Mouse (Mus musculus): ENCODE results near the gene Mapk6. TPM values are rescaled to one million over a fixed set of nuclear protein-coding genes. Genes with fewer than 3 reads are reported as not detected.
"Not testable (repeated sequence)": the region's sequence is repeated elsewhere in the genome, so short reads cannot be mapped to it uniquely, and the experiment has no call there.

Gene Mapk6
- polyA plus RNA-seq (2014; fragmentation: Nextera tagmentation; extraction: Ambion mirVana): 52.3 and 55.6 TPM in 2 replicates

DNA sequence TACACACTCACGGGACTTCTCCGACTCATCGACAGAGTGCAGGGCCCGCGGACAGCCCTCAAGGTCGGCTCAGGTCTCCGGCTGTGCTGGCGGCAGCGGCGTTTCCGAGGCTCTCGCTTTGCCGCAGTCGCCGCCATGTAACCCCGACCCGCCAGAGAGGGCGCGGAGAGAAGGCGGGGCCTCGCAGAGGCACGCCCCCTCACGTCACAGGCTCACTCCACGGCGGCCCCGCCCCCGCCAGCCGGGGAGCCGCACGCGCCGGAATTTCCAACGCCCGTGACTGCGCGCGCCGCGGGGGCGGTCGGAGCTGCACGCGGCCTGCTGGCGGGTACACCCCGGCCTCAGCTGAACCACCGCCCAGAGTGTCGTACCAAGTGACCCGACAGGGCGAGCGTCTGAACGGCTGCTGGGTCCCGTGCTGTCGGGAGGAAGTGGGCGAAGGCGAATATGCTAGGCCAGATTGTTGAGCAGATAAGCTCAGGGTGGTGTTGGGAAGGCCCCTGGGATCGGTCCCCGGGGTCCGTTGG, at the start of gene Mapk6:
Gene Mapk6 (minus strand): TSS at position 154 of the 527 bp plus-strand sequence.
- Histone ChIP-seq H3K9ac (ENCODE audit: low read length) (peak within 1 kb of the TSS; percentile 96), H3K27me3 (ENCODE audit: control insufficient read depth, insufficient read depth, low read length) (no peaks in the 10 kb centered on the region), H3K4me2 (ENCODE audit: low read length) (peak within 1 kb of the TSS; percentile 96), H3K4me1 (ENCODE audit: control insufficient read depth in 2 of 2, insufficient read depth in 2 of 2, low read length in 2 of 2) (peaks cover 11 to 38% of the 10 kb centered on the region in 2 experiments), H3K4me3 (ENCODE audit: control insufficient read depth in 1 of 2, insufficient read depth in 1 of 2, low read depth in 1 of 2, low read length in 2 of 2) (peak within 1 kb of the TSS; percentile 83 to 88), H3K36me3 (ENCODE audit: control insufficient read depth, insufficient read depth, low read length) (no peaks in the 10 kb centered on the region), H3K9me3 (ENCODE audit: control insufficient read depth, low read length) (no peaks in the 10 kb centered on the region), H3K27ac (replicated peaks in 1 of 2; ENCODE audit: control insufficient read depth in 1 of 2, insufficient read depth in 1 of 2, low read depth in 2 of 2, low read length in 2 of 2) (peak within 1 kb of the TSS; percentile 96 to 99)
- peak; percentile 90 for ATAC-seq (ENCODE audit: insufficient number of reproducible peaks, insufficient read depth, low FRiP score, low read depth)
- WGBS: under 1% methylated on average over 58 of the region's 58 CpGs

DNA sequence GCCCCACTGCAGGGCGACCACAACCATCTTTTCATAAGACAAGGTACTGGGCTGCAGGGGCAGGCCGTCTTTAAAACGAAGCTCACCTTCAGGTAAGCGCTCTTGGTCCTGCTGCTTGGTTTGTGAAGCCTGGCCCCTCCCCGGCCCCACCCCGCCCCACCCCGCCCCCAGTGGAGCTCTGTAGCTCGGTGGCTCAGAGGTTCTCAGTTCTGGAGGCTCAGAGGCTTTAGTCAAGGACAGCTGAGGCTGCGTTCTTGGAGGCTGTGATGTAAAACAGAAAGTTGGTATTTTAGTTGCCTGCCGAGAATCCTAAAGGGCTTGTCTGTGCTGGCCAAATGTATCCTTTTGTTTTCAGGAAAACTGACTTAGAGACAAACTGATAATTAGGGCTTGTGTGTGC, 45.9 kb upstream of the Mapk6 start:
- 83% methylated on average over 10 of the region's 10 CpGs for WGBS
- H3K4me1 ChIP-seq (ENCODE audit: control insufficient read depth in 2 of 2, insufficient read depth in 2 of 2, low read length in 2 of 2): no peaks in the 10 kb centered on the region
- no peak for ATAC-seq (ENCODE audit: insufficient number of reproducible peaks, insufficient read depth, low FRiP score, low read depth)

DNA sequence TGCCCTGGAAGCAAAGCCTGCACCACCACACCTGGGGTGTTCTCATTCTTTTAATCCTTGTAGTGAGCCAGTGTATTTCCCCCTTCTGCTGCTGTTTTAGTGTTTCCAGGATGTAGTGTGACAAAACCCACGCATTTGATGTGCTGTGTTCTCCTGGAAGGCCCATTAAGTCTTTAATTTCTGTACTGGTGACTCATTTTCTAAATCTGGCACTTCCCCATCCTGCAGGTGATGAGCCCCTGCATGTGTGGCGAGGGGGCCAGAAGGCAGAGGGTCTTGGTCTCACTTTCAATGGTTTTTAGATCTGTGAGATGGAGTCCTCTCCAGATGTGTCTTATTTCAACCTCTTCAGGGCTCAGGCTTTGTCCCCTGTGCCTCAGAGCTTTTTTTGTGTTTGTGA, 44.2 kb upstream of the Mapk6 start:
- ATAC-seq (ENCODE audit: insufficient number of reproducible peaks, insufficient read depth, low FRiP score, low read depth): no peak
- Histone ChIP-seq H3K27ac (replicated peaks in 1 of 2; ENCODE audit: control insufficient read depth in 1 of 2, insufficient read depth in 1 of 2, low read depth in 2 of 2, low read length in 2 of 2) (no peak overlapping the region), H3K9me3 (ENCODE audit: control insufficient read depth, low read length) (no peaks in the 10 kb centered on the region), H3K27me3 (ENCODE audit: control insufficient read depth, insufficient read depth, low read length) (no peaks in the 10 kb centered on the region), H3K4me3 (ENCODE audit: control insufficient read depth in 1 of 2, insufficient read depth in 1 of 2, low read depth in 1 of 2, low read length in 2 of 2) (no peak overlapping the region), H3K4me1 (ENCODE audit: control insufficient read depth in 2 of 2, insufficient read depth in 2 of 2, low read length in 2 of 2) (no peaks in the 10 kb centered on the region), H3K9ac (ENCODE audit: low read length) (no peak overlapping the region), H3K4me2 (ENCODE audit: low read length) (no peak overlapping the region), H3K36me3 (ENCODE audit: control insufficient read depth, insufficient read depth, low read length) (peaks cover 92% of the 10 kb centered on the region)
- 71% methylated on average over 2 of the region's 2 CpGs for WGBS

More for the DNA sequence above, 45.9 kb upstream of the Mapk6 start:
- H3K27me3 ChIP-seq (ENCODE audit: control insufficient read depth, insufficient read depth, low read length): no peaks in the 10 kb centered on the region
- no peak overlapping the region for H3K4me2 ChIP-seq (ENCODE audit: low read length)
- no peak overlapping the region for H3K4me3 ChIP-seq (ENCODE audit: control insufficient read depth in 1 of 2, insufficient read depth in 1 of 2, low read depth in 1 of 2, low read length in 2 of 2)
- H3K36me3 ChIP-seq (ENCODE audit: control insufficient read depth, insufficient read depth, low read length): peaks cover 98% of the 10 kb centered on the region
- H3K27ac ChIP-seq (replicated peaks in 1 of 2; ENCODE audit: control insufficient read depth in 1 of 2, insufficient read depth in 1 of 2, low read depth in 2 of 2, low read length in 2 of 2): no peak overlapping the region
- H3K9me3 ChIP-seq (ENCODE audit: control insufficient read depth, low read length): no peaks in the 10 kb centered on the region
- H3K9ac ChIP-seq (ENCODE audit: low read length): no peak overlapping the region

DNA sequence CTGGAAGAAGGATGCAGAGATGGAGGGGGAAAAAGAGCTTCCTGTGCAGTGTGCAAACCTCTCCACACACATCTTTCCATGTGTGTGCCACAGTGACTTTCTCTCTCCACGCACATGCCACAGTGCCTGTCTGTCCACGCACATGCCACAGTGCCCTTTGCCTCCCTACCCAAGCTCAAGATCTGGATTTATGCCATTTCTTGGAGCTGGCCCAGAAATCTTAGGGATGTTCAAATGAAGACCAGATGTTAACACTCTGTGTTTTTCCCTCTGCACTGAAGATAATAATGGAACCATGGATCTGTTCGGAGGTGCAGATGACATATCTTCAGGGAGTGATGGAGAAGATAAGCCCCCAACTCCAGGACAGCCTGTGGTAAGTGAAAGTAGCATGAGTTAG, 38.2 kb upstream of the Mapk6 start:
- Histone ChIP-seq H3K27ac (replicated peaks in 1 of 2; ENCODE audit: control insufficient read depth in 1 of 2, insufficient read depth in 1 of 2, low read depth in 2 of 2, low read length in 2 of 2) (no peak overlapping the region), H3K27me3 (ENCODE audit: control insufficient read depth, insufficient read depth, low read length) (no peaks in the 10 kb centered on the region), H3K36me3 (ENCODE audit: control insufficient read depth, insufficient read depth, low read length) (peaks cover 77% of the 10 kb centered on the region), H3K9me3 (ENCODE audit: control insufficient read depth, low read length) (no peaks in the 10 kb centered on the region), H3K4me1 (ENCODE audit: control insufficient read depth in 2 of 2, insufficient read depth in 2 of 2, low read length in 2 of 2) (no peaks in the 10 kb centered on the region), H3K9ac (ENCODE audit: low read length) (no peak overlapping the region), H3K4me3 (ENCODE audit: control insufficient read depth in 1 of 2, insufficient read depth in 1 of 2, low read depth in 1 of 2, low read length in 2 of 2) (no peak overlapping the region), H3K4me2 (ENCODE audit: low read length) (no peak overlapping the region)
- ATAC-seq (ENCODE audit: insufficient number of reproducible peaks, insufficient read depth, low FRiP score, low read depth): no peak
- 97% methylated on average over 3 of the region's 3 CpGs for WGBS

DNA sequence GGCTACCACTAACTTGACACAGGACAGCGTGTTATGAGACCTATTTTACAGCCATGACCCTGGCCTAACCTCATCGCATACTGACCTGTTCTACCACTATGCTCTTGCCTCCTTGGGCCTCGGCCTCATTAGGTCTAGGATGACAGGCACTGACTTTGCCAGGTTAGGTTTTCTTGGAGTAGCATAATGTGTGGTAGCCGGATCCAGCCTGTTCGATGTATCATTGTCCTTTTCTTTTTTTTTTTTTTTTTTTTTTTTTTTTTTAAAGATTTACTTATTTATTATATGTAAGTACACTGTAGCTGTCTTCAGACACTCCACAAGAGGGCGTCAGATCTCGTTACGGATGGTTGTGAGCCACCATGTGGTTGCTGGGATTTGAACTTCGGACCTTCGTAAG, 36.8 kb upstream of the Mapk6 start:
- 79% methylated on average over 10 of the region's 10 CpGs for WGBS
- H3K9ac ChIP-seq (ENCODE audit: low read length); H3K9me3 ChIP-seq (ENCODE audit: control insufficient read depth, low read length); H3K27ac ChIP-seq (replicated peaks in 1 of 2; ENCODE audit: control insufficient read depth in 1 of 2, insufficient read depth in 1 of 2, low read depth in 2 of 2, low read length in 2 of 2); H3K27me3 ChIP-seq (ENCODE audit: control insufficient read depth, insufficient read depth, low read length); H3K4me3 ChIP-seq (ENCODE audit: control insufficient read depth in 1 of 2, insufficient read depth in 1 of 2, low read depth in 1 of 2, low read length in 2 of 2); H3K4me2 ChIP-seq (ENCODE audit: low read length); ATAC-seq (ENCODE audit: insufficient number of reproducible peaks, insufficient read depth, low FRiP score, low read depth): not testable (repeated sequence)
- Histone ChIP-seq H3K4me1 (ENCODE audit: control insufficient read depth in 2 of 2, insufficient read depth in 2 of 2, low read length in 2 of 2) (peaks cover 0 to 11% of the 10 kb centered on the region in 2 experiments; a peak in 2 of 4 replicates), H3K36me3 (ENCODE audit: control insufficient read depth, insufficient read depth, low read length) (peaks cover 62% of the 10 kb centered on the region)

DNA sequence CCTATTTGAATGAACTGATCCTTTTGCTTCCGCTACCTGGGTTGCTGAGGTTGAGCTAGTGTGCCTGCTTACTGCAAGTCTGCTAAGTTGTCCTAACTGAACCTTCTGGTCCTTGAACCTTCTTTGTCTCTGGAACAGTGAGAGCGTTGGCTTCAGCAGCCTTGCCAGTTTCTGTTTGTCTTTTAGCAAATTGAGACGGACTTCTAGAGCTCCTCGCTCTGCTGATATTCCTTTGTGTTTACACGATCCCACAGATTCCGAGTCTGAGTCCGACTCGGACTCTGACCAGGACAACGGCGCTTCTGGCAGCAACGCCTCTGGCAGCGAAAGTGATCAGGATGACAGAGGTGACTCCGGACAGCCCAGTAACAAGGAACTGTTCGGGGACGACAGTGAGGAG, 35.2 kb upstream of the Mapk6 start:
- Histone ChIP-seq H3K27ac (replicated peaks in 1 of 2; ENCODE audit: control insufficient read depth in 1 of 2, insufficient read depth in 1 of 2, low read depth in 2 of 2, low read length in 2 of 2) (no peak overlapping the region), H3K9ac (ENCODE audit: low read length) (no peak overlapping the region), H3K4me2 (ENCODE audit: low read length) (no peak overlapping the region), H3K4me3 (ENCODE audit: control insufficient read depth in 1 of 2, insufficient read depth in 1 of 2, low read depth in 1 of 2, low read length in 2 of 2) (no peak overlapping the region), H3K27me3 (ENCODE audit: control insufficient read depth, insufficient read depth, low read length) (no peaks in the 10 kb centered on the region), H3K36me3 (ENCODE audit: control insufficient read depth, insufficient read depth, low read length) (peaks cover 54% of the 10 kb centered on the region), H3K4me1 (ENCODE audit: control insufficient read depth in 2 of 2, insufficient read depth in 2 of 2, low read length in 2 of 2) (peaks cover 0 to 11% of the 10 kb centered on the region in 2 experiments; a peak in 2 of 4 replicates), H3K9me3 (ENCODE audit: control insufficient read depth, low read length) (no peaks in the 10 kb centered on the region)
- ATAC-seq (ENCODE audit: insufficient number of reproducible peaks, insufficient read depth, low FRiP score, low read depth): no peak
- 88% methylated on average over 15 of the region's 15 CpGs for WGBS

DNA sequence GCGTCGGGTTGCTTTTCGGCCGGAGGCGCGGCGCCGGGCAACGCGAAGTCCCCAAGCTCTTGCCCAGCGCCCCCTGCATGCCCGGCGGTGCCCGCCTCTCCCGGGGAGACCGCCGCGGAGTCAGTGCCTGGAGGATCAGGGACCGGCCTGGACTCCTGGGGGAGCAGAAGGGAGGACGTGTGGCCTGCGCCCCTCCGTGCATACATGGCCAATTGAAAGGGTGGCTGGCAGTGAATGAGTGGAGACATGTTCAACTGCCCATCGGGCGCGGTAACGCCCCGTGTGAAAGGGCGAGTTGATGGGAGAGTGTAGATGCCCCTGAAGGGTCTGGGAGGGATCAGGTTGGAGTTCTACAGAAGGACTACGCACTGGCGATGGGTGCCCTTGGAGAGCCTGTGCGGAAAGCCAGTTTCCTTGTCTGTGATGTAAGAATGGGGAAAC, 31.9 kb upstream of the Mapk6 start:
- ATAC-seq (ENCODE audit: insufficient number of reproducible peaks, insufficient read depth, low FRiP score, low read depth): peak; percentile 74
- Histone ChIP-seq H3K27ac (replicated peaks in 1 of 2; ENCODE audit: control insufficient read depth in 1 of 2, insufficient read depth in 1 of 2, low read depth in 2 of 2, low read length in 2 of 2) (peak overlapping the region in 1 of 2 experiments; percentile 76; a peak in 2 of 4 replicates), H3K27me3 (ENCODE audit: control insufficient read depth, insufficient read depth, low read length) (no peaks in the 10 kb centered on the region), H3K9ac (ENCODE audit: low read length) (peak overlapping the region; percentile 90), H3K4me3 (ENCODE audit: control insufficient read depth in 1 of 2, insufficient read depth in 1 of 2, low read depth in 1 of 2, low read length in 2 of 2) (peak overlapping the region; percentile 82 to 99), H3K36me3 (ENCODE audit: control insufficient read depth, insufficient read depth, low read length) (peaks cover 21% of the 10 kb centered on the region), H3K9me3 (ENCODE audit: control insufficient read depth, low read length) (no peaks in the 10 kb centered on the region), H3K4me1 (ENCODE audit: control insufficient read depth in 2 of 2, insufficient read depth in 2 of 2, low read length in 2 of 2) (peaks cover 0 to 11% of the 10 kb centered on the region in 2 experiments; a peak in 2 of 4 replicates), H3K4me2 (ENCODE audit: low read length) (peak overlapping the region; percentile 88)
- under 1% methylated on average over 31 of the region's 31 CpGs for WGBS
